Mouse (Mus musculus) forebrain, embryonic 10.5 days (tissue): ENCODE results near the gene Lrp5. TPM values are rescaled to one million over a fixed set of nuclear protein-coding genes. Genes with fewer than 3 reads are reported as not detected.

ENCODE experiments used
- DNase-seq: peaks from one replicate; pipeline ENCODE4 v3.0.0-alpha.2; 2017; ENCODE audit warnings: low spot score; ENCODE audit errors: extremely low spot score
- H3K27ac ChIP-seq: fragments of 300-500 bp; sonication (generic); 2 replicates; pipeline ENCODE4 v1.5.1; 2016; ENCODE audit warnings: mild to moderate bottlenecking
- H3K27me3 ChIP-seq: fragments of 300-500 bp; sonication (generic); 2 replicates; pipeline ENCODE4 v1.6.1; 2016; ENCODE audit warnings: mild to moderate bottlenecking; ENCODE audit not compliant: poor library complexity, severe bottlenecking
- H3K36me3 ChIP-seq: fragments of 300-500 bp; sonication (generic); replicated peaks from 2 replicates; pipeline ENCODE4 v1.6.1; 2016; ENCODE audit warnings: mild to moderate bottlenecking, moderate library complexity
- H3K4me1 ChIP-seq: fragments of 300-500 bp; sonication (generic); 2 replicates; pipeline ENCODE4 v1.6.1; 2016
- H3K4me3 ChIP-seq: fragments of 300-500 bp; sonication (generic); 2 replicates; pipeline ENCODE4 v1.5.1; 2016; ENCODE audit warnings: mild to moderate bottlenecking, moderate library complexity
- H3K9me3 ChIP-seq: fragments of 300-500 bp; sonication (generic); 2 replicates; pipeline ENCODE4 v1.6.1; 2016; ENCODE audit warnings: mild to moderate bottlenecking, moderate library complexity
- WGBS: fragments of 180-500 bp; shearing (Covaris S2); methylation state at CpG from one replicate; pipeline ENCODE4 v1.1.7; 2016; 5-methylcytosine and 5-hydroxymethylcytosine counted together
- polyA plus RNA-seq: library from polyadenylated mRNA; unstranded; fragments of >200 nt; fragmentation: Nextera tagmentation; extraction: Ambion mirVana; gene quantifications from 2 replicates; pipeline ENCODE4 v1.2.1, GENCODE M21; 2016

The Lrp5 gene
- polyA plus RNA-seq, 1 experiment from 2014 or later, result 3.6 TPM

GRCm38 (mm10) chr19:3709013-3709787, 22.8 kb upstream of the Lrp5 start:
- H3K4me3 ChIP-seq, result peak overlapping the region; percentile 88
- WGBS, result 53% methylated on average over 10 of the region's 10 CpGs
- H3K36me3 ChIP-seq, result peaks cover 29% of the 10 kb centered on the region
- H3K4me1 ChIP-seq, result peaks cover 19% of the 10 kb centered on the region
- no peaks in the 10 kb centered on the region for H3K27me3 ChIP-seq
- peak overlapping the region; percentile 93 for H3K27ac ChIP-seq
- H3K9me3 ChIP-seq, result no peaks in the 10 kb centered on the region
- no peak for DNase-seq

- Histone ChIP-seq H3K4me1 (peaks cover 19% of the 10 kb centered on the region), H3K27ac (peak within 1 kb of the TSS; percentile 93), H3K36me3 (peaks cover 21% of the 10 kb centered on the region), H3K9me3 (no peaks in the 10 kb centered on the region), H3K27me3 (no peaks in the 10 kb centered on the region), H3K4me3 (peak within 1 kb of the TSS; percentile 88)
- peak; percentile 98 for DNase-seq
- 1% methylated on average over 61 of the region's 61 CpGs for WGBS
These were observed 22.0 kb upstream of the Lrp5 start, which contains the start of gene 1810055G02Rik for GRCm38 (mm10) chr19:3708078-3709012. 1810055G02Rik (plus strand) TSS chr19:3708293.

GRCm38 (mm10) chr19:3707553-3707952, 21.2 kb upstream of the Lrp5 start:
- DNase-seq, result no peak
- H3K27me3 ChIP-seq, result no peaks in the 10 kb centered on the region
- H3K27ac ChIP-seq, result peak overlapping the region; percentile 93
- peak overlapping the region; percentile 88 for H3K4me3 ChIP-seq
- H3K4me1 ChIP-seq, result peaks cover 19% of the 10 kb centered on the region
- peaks cover 16% of the 10 kb centered on the region for H3K36me3 ChIP-seq
- H3K9me3 ChIP-seq, result no peaks in the 10 kb centered on the region
- 47% methylated on average over 10 of the region's 10 CpGs for WGBS

GRCm38 (mm10) chr19:3706258-3706657, 19.9 kb upstream of the Lrp5 start:
- H3K9me3 ChIP-seq, result no peaks in the 10 kb centered on the region
- peaks cover 19% of the 10 kb centered on the region for H3K4me1 ChIP-seq
- peaks cover 10% of the 10 kb centered on the region for H3K36me3 ChIP-seq
- DNase-seq, result no peak
- no peak overlapping the region for H3K4me3 ChIP-seq
- H3K27ac ChIP-seq, result no peak overlapping the region
- H3K27me3 ChIP-seq, result no peaks in the 10 kb centered on the region
- WGBS, result 64% methylated on average over 1 of the region's 1 CpGs

GRCm38 (mm10) chr19:3702460-3702859, 16.1 kb upstream of the Lrp5 start:
- Histone ChIP-seq H3K27ac (no peak overlapping the region), H3K4me3 (no peak overlapping the region), H3K36me3 (no peaks in the 10 kb centered on the region), H3K4me1 (peaks cover 3% of the 10 kb centered on the region), H3K9me3 (no peaks in the 10 kb centered on the region), H3K27me3 (no peaks in the 10 kb centered on the region)
- DNase-seq, result no peak
- 88% methylated on average over 4 of the region's 4 CpGs for WGBS

GRCm38 (mm10) chr19:3699508-3700438, 13.4 kb upstream of the Lrp5 start:
- Histone ChIP-seq H3K27me3 (no peaks in the 10 kb centered on the region), H3K4me1 (no peaks in the 10 kb centered on the region), H3K36me3 (no peaks in the 10 kb centered on the region), H3K27ac (no peak overlapping the region), H3K9me3 (no peaks in the 10 kb centered on the region), H3K4me3 (no peak overlapping the region)
- WGBS, result 39% methylated on average over 6 of the region's 6 CpGs
- peak; percentile 84 for DNase-seq

GRCm38 (mm10) chr19:3698035-3698434, 11.7 kb upstream of the Lrp5 start:
- Histone ChIP-seq H3K27ac (no peak overlapping the region), H3K36me3 (no peaks in the 10 kb centered on the region), H3K4me1 (no peaks in the 10 kb centered on the region), H3K9me3 (no peaks in the 10 kb centered on the region), H3K4me3 (no peak overlapping the region), H3K27me3 (no peaks in the 10 kb centered on the region)
- no peak for DNase-seq
- 91% methylated on average over 7 of the region's 7 CpGs for WGBS

- Histone ChIP-seq H3K4me1 (no peaks in the 10 kb centered on the region), H3K9me3 (no peaks in the 10 kb centered on the region)
These were observed 9.6 kb upstream of the Lrp5 start for GRCm38 (mm10) chr19:3695976-3696375.

GRCm38 (mm10) chr19:3695471-3695870, 9.1 kb upstream of the Lrp5 start:
- WGBS, result 85% methylated on average over 4 of the region's 4 CpGs
- Histone ChIP-seq H3K36me3 (no peaks in the 10 kb centered on the region), H3K4me1 (no peaks in the 10 kb centered on the region), H3K9me3 (no peaks in the 10 kb centered on the region), H3K27ac (no peak overlapping the region), H3K4me3 (no peak overlapping the region), H3K27me3 (no peaks in the 10 kb centered on the region)
- no peak for DNase-seq

More at GRCm38 (mm10) chr19:3695976-3696375, 9.6 kb upstream of the Lrp5 start:
- Histone ChIP-seq H3K27me3 (no peaks in the 10 kb centered on the region), H3K36me3 (no peaks in the 10 kb centered on the region), H3K4me3 (no peak overlapping the region), H3K27ac (no peak overlapping the region)
- no peak for DNase-seq
- WGBS, result 93% methylated on average over 8 of the region's 8 CpGs

GRCm38 (mm10) chr19:3695006-3695405, 8.6 kb upstream of the Lrp5 start:
- Histone ChIP-seq H3K4me3 (no peak overlapping the region), H3K36me3 (no peaks in the 10 kb centered on the region), H3K4me1 (no peaks in the 10 kb centered on the region), H3K27ac (no peak overlapping the region), H3K9me3 (no peaks in the 10 kb centered on the region), H3K27me3 (no peaks in the 10 kb centered on the region)
- WGBS, result 87% methylated on average over 3 of the region's 3 CpGs
- DNase-seq, result no peak

GRCm38 (mm10) chr19:3694476-3694875, 8.1 kb upstream of the Lrp5 start:
- Histone ChIP-seq H3K9me3 (no peaks in the 10 kb centered on the region), H3K27me3 (no peaks in the 10 kb centered on the region), H3K36me3 (no peaks in the 10 kb centered on the region), H3K27ac (no peak overlapping the region), H3K4me1 (no peaks in the 10 kb centered on the region), H3K4me3 (no peak overlapping the region)
- WGBS, result 95% methylated on average over 2 of the region's 2 CpGs
- DNase-seq, result no peak
